Mouse (Mus musculus) midbrain, embryonic 13.5 days (tissue): ENCODE measurements around the gene Col4a1. TPM values are rescaled to one million over a fixed set of nuclear protein-coding genes. Genes with fewer than 3 reads are reported as not detected.

Source experiments
- ATAC-seq: fragments of 200-750 bp; cut with Nextera tagmentation; 2 replicates; pipeline ENCODE4 v1.8.0; 2017; ENCODE audit warnings: mild to moderate bottlenecking, moderate TSS enrichment, moderate library complexity
- H3K27ac ChIP-seq: fragments of 300-500 bp; sonication (generic); 2 replicates; pipeline ENCODE4 v1.5.1; 2015; ENCODE audit warnings: inconsistent platforms, mild to moderate bottlenecking, moderate library complexity
- H3K27me3 ChIP-seq: fragments of 300-500 bp; sonication (generic); 2 replicates; pipeline ENCODE4 v1.6.1; 2015; ENCODE audit warnings: mild to moderate bottlenecking, inconsistent platforms
- H3K36me3 ChIP-seq: fragments of 300-500 bp; sonication (generic); 2 replicates; pipeline ENCODE4 v1.6.1; 2015; ENCODE audit warnings: mild to moderate bottlenecking, inconsistent platforms
- H3K4me1 ChIP-seq: fragments of 300-500 bp; sonication (generic); replicated peaks from 2 replicates; pipeline ENCODE4 v1.6.1; 2015; ENCODE audit warnings: inconsistent platforms
- H3K4me2 ChIP-seq: fragments of 300-500 bp; sonication (generic); replicated peaks from 2 replicates; pipeline ENCODE4 v1.6.1; 2015; ENCODE audit warnings: moderate library complexity, mild to moderate bottlenecking, inconsistent platforms
- H3K4me3 ChIP-seq: fragments of 300-500 bp; sonication (generic); replicated peaks from 2 replicates; pipeline ENCODE4 v1.5.1; 2015; ENCODE audit warnings: mild to moderate bottlenecking, inconsistent platforms
- H3K9ac ChIP-seq: fragments of 300-500 bp; sonication (generic); replicated peaks from 2 replicates; pipeline ENCODE4 v1.6.1; 2015; ENCODE audit warnings: mild to moderate bottlenecking, inconsistent platforms
- H3K9me3 ChIP-seq: fragments of 300-500 bp; sonication (generic); 2 replicates; pipeline ENCODE4 v1.6.1; 2016; ENCODE audit warnings: mild to moderate bottlenecking, inconsistent platforms
- WGBS: fragments of 180-500 bp; shearing (Covaris S2); methylation state at CpG from one replicate; pipeline ENCODE4 v1.1.7; 2015; 5-methylcytosine and 5-hydroxymethylcytosine counted together
- polyA plus RNA-seq: library from polyadenylated mRNA; unstranded; fragments of >200 nt; fragmentation: Nextera tagmentation; extraction: Ambion mirVana; gene quantifications from 2 replicates; pipeline ENCODE4 v1.2.1, GENCODE M21; 2015

Gene Col4a1
- polyA plus RNA-seq, 1 experiment from 2014 or later: 83.4 TPM

GRCm38 (mm10) chr8:11273506-11274158, 39.0 kb downstream of the Col4a1 start:
- H3K9ac ChIP-seq: no peak overlapping the region
- 0 out of 2 replicates have a peak, but pooled peaks cover 8% of the 10 kb centered on the region for H3K4me1 ChIP-seq
- H3K9me3 ChIP-seq: no peaks in the 10 kb centered on the region
- H3K4me3 ChIP-seq: no peak overlapping the region
- no peak for ATAC-seq
- no peak overlapping the region for H3K4me2 ChIP-seq
- no peaks in the 10 kb centered on the region for H3K36me3 ChIP-seq
- H3K27me3 ChIP-seq: no peaks in the 10 kb centered on the region
- no peak overlapping the region for H3K27ac ChIP-seq
- 87% methylated on average over 15 of the region's 15 CpGs for WGBS

GRCm38 (mm10) chr8:11272205-11272604, 40.4 kb downstream of the Col4a1 start:
- H3K9ac ChIP-seq: no peak overlapping the region
- H3K4me1 ChIP-seq: no peaks in the 10 kb centered on the region
- no peaks in the 10 kb centered on the region for H3K9me3 ChIP-seq
- H3K4me3 ChIP-seq: no peak overlapping the region
- no peak for ATAC-seq
- H3K4me2 ChIP-seq: no peak overlapping the region
- H3K36me3 ChIP-seq: no peaks in the 10 kb centered on the region
- no peaks in the 10 kb centered on the region for H3K27me3 ChIP-seq
- 89% methylated on average over 6 of the region's 6 CpGs for WGBS
- H3K27ac ChIP-seq: no peak overlapping the region

- no peak for ATAC-seq
- H3K4me1 ChIP-seq: no peaks in the 10 kb centered on the region
These were observed 41.8 kb downstream of the Col4a1 start for GRCm38 (mm10) chr8:11270826-11271225.

GRCm38 (mm10) chr8:11268753-11269152, 43.9 kb downstream of the Col4a1 start:
- ATAC-seq: no peak
- WGBS: 86% methylated on average over 6 of the region's 6 CpGs
- no peaks in the 10 kb centered on the region for H3K36me3 ChIP-seq
- no peak overlapping the region for H3K27ac ChIP-seq
- no peak overlapping the region for H3K4me3 ChIP-seq
- no peaks in the 10 kb centered on the region for H3K27me3 ChIP-seq
- H3K4me1 ChIP-seq: no peaks in the 10 kb centered on the region
- H3K4me2 ChIP-seq: no peak overlapping the region
- H3K9ac ChIP-seq: no peak overlapping the region
- no peaks in the 10 kb centered on the region for H3K9me3 ChIP-seq

More at GRCm38 (mm10) chr8:11270826-11271225, 41.8 kb downstream of the Col4a1 start:
- 79% methylated on average over 6 of the region's 6 CpGs for WGBS
- Histone ChIP-seq H3K4me2 (no peak overlapping the region), H3K4me3 (no peak overlapping the region), H3K9me3 (no peaks in the 10 kb centered on the region), H3K27ac (no peak overlapping the region), H3K9ac (no peak overlapping the region), H3K36me3 (no peaks in the 10 kb centered on the region), H3K27me3 (no peaks in the 10 kb centered on the region)

- ATAC-seq: no peak
- no peak overlapping the region for H3K4me2 ChIP-seq
- H3K9ac ChIP-seq: no peak overlapping the region
- no peaks in the 10 kb centered on the region for H3K9me3 ChIP-seq
- 93% methylated on average over 2 of the region's 2 CpGs for WGBS
- H3K4me3 ChIP-seq: no peak overlapping the region
- H3K27me3 ChIP-seq: no peaks in the 10 kb centered on the region
- H3K36me3 ChIP-seq: no peaks in the 10 kb centered on the region
- no peaks in the 10 kb centered on the region for H3K4me1 ChIP-seq
- H3K27ac ChIP-seq: no peak overlapping the region
These were observed 46.2 kb downstream of the Col4a1 start for GRCm38 (mm10) chr8:11266471-11266870.

GRCm38 (mm10) chr8:11265971-11266370, 46.7 kb downstream of the Col4a1 start:
- H3K27ac ChIP-seq: no peak overlapping the region
- no peaks in the 10 kb centered on the region for H3K27me3 ChIP-seq
- 65% methylated on average over 3 of the region's 3 CpGs for WGBS

GRCm38 (mm10) chr8:11263848-11264247, 48.8 kb downstream of the Col4a1 start:
- H3K36me3 ChIP-seq: no peaks in the 10 kb centered on the region
- ATAC-seq: no peak
- no peak overlapping the region for H3K9ac ChIP-seq
- H3K9me3 ChIP-seq: no peaks in the 10 kb centered on the region
- 85% methylated on average over 6 of the region's 6 CpGs for WGBS
- 0 out of 2 replicates have a peak, but pooled peaks cover 3% of the 10 kb centered on the region for H3K4me1 ChIP-seq
- no peak overlapping the region for H3K4me3 ChIP-seq
- no peak overlapping the region for H3K4me2 ChIP-seq
- no peak overlapping the region for H3K27ac ChIP-seq
- H3K27me3 ChIP-seq: no peaks in the 10 kb centered on the region

More at GRCm38 (mm10) chr8:11265971-11266370, 46.7 kb downstream of the Col4a1 start:
- Histone ChIP-seq H3K4me1 (no peaks in the 10 kb centered on the region), H3K9me3 (no peaks in the 10 kb centered on the region), H3K4me2 (no peak overlapping the region), H3K4me3 (no peak overlapping the region), H3K36me3 (no peaks in the 10 kb centered on the region), H3K9ac (no peak overlapping the region)
- no peak for ATAC-seq

- 84% methylated on average over 15 of the region's 15 CpGs for WGBS
These were observed 50.4 kb downstream of the Col4a1 start for GRCm38 (mm10) chr8:11262031-11262735.

GRCm38 (mm10) chr8:11259832-11260615, 52.6 kb downstream of the Col4a1 start:
- WGBS: 46% methylated on average over 10 of the region's 10 CpGs
- ATAC-seq: no peak
- no peak overlapping the region for H3K27ac ChIP-seq

More at GRCm38 (mm10) chr8:11262031-11262735, 50.4 kb downstream of the Col4a1 start:
- H3K36me3 ChIP-seq: no peaks in the 10 kb centered on the region
- ATAC-seq: no peak
- no peaks in the 10 kb centered on the region for H3K27me3 ChIP-seq
- H3K27ac ChIP-seq: no peak overlapping the region
- H3K4me2 ChIP-seq: no peak overlapping the region
- no peaks in the 10 kb centered on the region for H3K9me3 ChIP-seq
- no peak overlapping the region for H3K4me3 ChIP-seq
- 0 out of 2 replicates have a peak, but pooled peaks cover 3% of the 10 kb centered on the region for H3K4me1 ChIP-seq
- no peak overlapping the region for H3K9ac ChIP-seq

GRCm38 (mm10) chr8:11258517-11259136, 54.0 kb downstream of the Col4a1 start:
- ATAC-seq: no peak
- WGBS: 70% methylated on average over 2 of the region's 2 CpGs
- H3K9me3 ChIP-seq: no peaks in the 10 kb centered on the region

More at GRCm38 (mm10) chr8:11259832-11260615, 52.6 kb downstream of the Col4a1 start:
- no peak overlapping the region for H3K9ac ChIP-seq
- H3K4me2 ChIP-seq: no peak overlapping the region
- H3K36me3 ChIP-seq: no peaks in the 10 kb centered on the region
- no peaks in the 10 kb centered on the region for H3K9me3 ChIP-seq
- H3K27me3 ChIP-seq: no peaks in the 10 kb centered on the region
- no peak overlapping the region for H3K4me3 ChIP-seq
- H3K4me1 ChIP-seq: 0 out of 2 replicates have a peak, but pooled peaks cover 3% of the 10 kb centered on the region

GRCm38 (mm10) chr8:11257079-11258017, 55.3 kb downstream of the Col4a1 start:
- H3K4me1 ChIP-seq: 0 out of 2 replicates have a peak, but pooled peaks cover 3% of the 10 kb centered on the region
- no peak overlapping the region for H3K27ac ChIP-seq
- no peaks in the 10 kb centered on the region for H3K9me3 ChIP-seq
- H3K36me3 ChIP-seq: no peaks in the 10 kb centered on the region
- H3K4me2 ChIP-seq: no peak overlapping the region
- no peak for ATAC-seq
- H3K9ac ChIP-seq: no peak overlapping the region
- no peak overlapping the region for H3K4me3 ChIP-seq
- WGBS: 92% methylated on average over 13 of the region's 13 CpGs
- no peaks in the 10 kb centered on the region for H3K27me3 ChIP-seq

More at GRCm38 (mm10) chr8:11258517-11259136, 54.0 kb downstream of the Col4a1 start:
- no peak overlapping the region for H3K27ac ChIP-seq
- H3K27me3 ChIP-seq: no peaks in the 10 kb centered on the region
- H3K4me2 ChIP-seq: no peak overlapping the region
- no peaks in the 10 kb centered on the region for H3K36me3 ChIP-seq
- no peak overlapping the region for H3K9ac ChIP-seq
- H3K4me3 ChIP-seq: no peak overlapping the region
- H3K4me1 ChIP-seq: 0 out of 2 replicates have a peak, but pooled peaks cover 3% of the 10 kb centered on the region
